28 mouse cellular contexts compared by ENCODE assay signal in the genomic region with DNA sequence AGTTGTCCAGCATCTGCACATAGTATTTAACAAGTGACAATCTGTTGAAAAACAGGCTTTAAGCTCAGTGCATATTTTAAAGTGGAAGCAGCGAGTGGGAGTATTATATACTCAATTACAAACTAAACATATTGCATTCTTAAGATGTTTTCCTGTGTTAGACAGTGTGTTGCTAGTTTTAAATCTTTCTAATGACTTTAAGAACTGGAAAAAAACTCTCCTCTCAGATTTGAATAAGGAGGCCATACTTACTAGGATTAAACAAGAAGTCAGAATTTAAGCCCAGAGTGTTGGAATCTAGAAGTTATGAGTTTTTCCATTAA.
"Had no signal": no experiment of that assay in that cellular context is flagged by ENCODE, and none has a peak within 500 bp of the region (broad histone marks: within the 10 kb centered on the region; RNA-seq: fewer than 3 reads in every experiment).

No protein-coding gene starts in this region.

- H3K27ac ChIP-seq: embryonic facial prominence, embryonic 10.5 days; embryonic facial prominence, embryonic 12.5 days; embryonic facial prominence, embryonic 13.5 days; embryonic facial prominence, embryonic 15.5 days; forebrain, embryonic 10.5 days; forebrain, embryonic 12.5 days; forebrain, embryonic 13.5 days; forebrain, embryonic 15.5 days; gastrocnemius, adult 2 months had no signal

- H3K9ac ChIP-seq: embryonic facial prominence, embryonic 12.5 days; embryonic facial prominence, embryonic 13.5 days; embryonic facial prominence, embryonic 15.5 days; forebrain, embryonic 12.5 days; forebrain, embryonic 13.5 days; forebrain, embryonic 15.5 days; forebrain, postnatal 0 days had no signal

- H3K36me3 ChIP-seq: embryonic facial prominence, embryonic 10.5 days; embryonic facial prominence, embryonic 12.5 days; forebrain, embryonic 10.5 days; forebrain, embryonic 12.5 days; forebrain, embryonic 15.5 days had no signal

- H3K4me2 ChIP-seq: embryonic facial prominence, embryonic 12.5 days; embryonic facial prominence, embryonic 13.5 days; embryonic facial prominence, embryonic 15.5 days; forebrain, embryonic 12.5 days; forebrain, embryonic 13.5 days; forebrain, embryonic 15.5 days had no signal

- DNase-seq: cerebellum, adult 18-20 months; cerebellum, adult 2 months; cerebellum, adult 8-10 months; cerebellum, adult 9-10 months; cerebellum, adult 9-11 months; cerebellum, postnatal 10 days; cerebellum, postnatal 14 days; cerebellum, postnatal 25 days; cerebellum, postnatal 36 days; embryo, embryonic 11 days; forebrain, postnatal 0 days; gastrocnemius, adult 2 months; gastrocnemius, postnatal 10 days; gastrocnemius, postnatal 14 days; gastrocnemius, postnatal 25 days; gastrocnemius, postnatal 36 days; heart, adult 11 months had no signal

- H3K27me3 ChIP-seq: embryonic facial prominence, embryonic 12.5 days; embryonic facial prominence, embryonic 13.5 days; embryonic facial prominence, embryonic 15.5 days; forebrain, embryonic 12.5 days; forebrain, embryonic 13.5 days; forebrain, embryonic 15.5 days had no signal

- H3K4me1 ChIP-seq: embryonic facial prominence, embryonic 10.5 days; embryonic facial prominence, embryonic 12.5 days; embryonic facial prominence, embryonic 13.5 days; embryonic facial prominence, embryonic 15.5 days; forebrain, embryonic 12.5 days; forebrain, embryonic 13.5 days; forebrain, embryonic 15.5 days had no signal

- ATAC-seq: forebrain, embryonic 13.5 days; forebrain, embryonic 14.5 days; forebrain, embryonic 15.5 days; forebrain, embryonic 16.5 days; forebrain, postnatal 0 days had no signal

- H3K9me3 ChIP-seq: embryonic facial prominence, embryonic 10.5 days; embryonic facial prominence, embryonic 12.5 days; embryonic facial prominence, embryonic 13.5 days; embryonic facial prominence, embryonic 15.5 days; forebrain, embryonic 10.5 days; forebrain, embryonic 12.5 days; forebrain, embryonic 13.5 days; forebrain, embryonic 15.5 days had no signal

- H3K4me3 ChIP-seq: embryonic facial prominence, embryonic 10.5 days; embryonic facial prominence, embryonic 12.5 days; embryonic facial prominence, embryonic 13.5 days; embryonic facial prominence, embryonic 15.5 days; erythroblast, embryonic 14.5 days; forebrain, embryonic 10.5 days; forebrain, embryonic 12.5 days; forebrain, embryonic 13.5 days; forebrain, embryonic 15.5 days; gastrocnemius, adult 2 months had no signal
